Mouse (Mus musculus) midbrain, postnatal 0 days (tissue): ENCODE measurements around the gene Itk. TPM values are rescaled to one million over a fixed set of nuclear protein-coding genes. Genes with fewer than 3 reads are reported as not detected.

ENCODE experiments used
- ATAC-seq: fragments of 200-750 bp; cut with Nextera tagmentation; 2 replicates; pipeline ENCODE4 v1.8.0; 2017; ENCODE audit warnings: moderate number of reproducible peaks, mild to moderate bottlenecking, moderate TSS enrichment, moderate library complexity; ENCODE audit not compliant: low FRiP score
- DNase-seq: peaks from one replicate; pipeline ENCODE4 v3.0.0-alpha.2; 2015; ENCODE audit warnings: low spot score
- H3K27ac ChIP-seq: fragments of 300-500 bp; sonication (generic); 2 replicates; pipeline ENCODE4 v1.5.1; 2014; ENCODE audit warnings: low read depth, mild to moderate bottlenecking, low read length, mixed read lengths
- H3K27me3 ChIP-seq: fragments of 300-500 bp; sonication (generic); 2 replicates; pipeline ENCODE4 v1.6.1; 2014; ENCODE audit warnings: low read length, control low read depth, mixed read lengths; ENCODE audit not compliant: insufficient read depth
- H3K36me3 ChIP-seq: fragments of 300-500 bp; sonication (generic); 2 replicates; pipeline ENCODE4 v1.6.1; 2014; ENCODE audit warnings: low read length, control low read depth, mixed read lengths; ENCODE audit not compliant: insufficient read depth
- H3K4me1 ChIP-seq: fragments of 300-500 bp; sonication (generic); 2 replicates; pipeline ENCODE4 v1.6.1; 2014; ENCODE audit warnings: mild to moderate bottlenecking, control low read depth, antibody characterized with exemption, low read length, mixed read lengths; ENCODE audit not compliant: insufficient read depth
- H3K4me2 ChIP-seq: fragments of 300-500 bp; sonication (generic); 2 replicates; pipeline ENCODE4 v1.6.1; 2014; ENCODE audit warnings: low read depth, mild to moderate bottlenecking, low read length, mixed read lengths; ENCODE audit not compliant: poor library complexity, severe bottlenecking
- H3K4me3 ChIP-seq: fragments of 300-500 bp; sonication (generic); 2 replicates; pipeline ENCODE4 v1.5.1; 2014; ENCODE audit warnings: low read depth, mild to moderate bottlenecking, low read length, moderate library complexity
- H3K9ac ChIP-seq: fragments of 300-500 bp; sonication (generic); replicated peaks from 2 replicates; pipeline ENCODE4 v1.6.1; 2014; ENCODE audit warnings: mild to moderate bottlenecking, low read length, moderate library complexity, mixed read lengths; ENCODE audit not compliant: poor library complexity, severe bottlenecking
- H3K9me3 ChIP-seq: fragments of 300-500 bp; sonication (generic); 2 replicates; pipeline ENCODE4 v1.6.1; 2016; ENCODE audit warnings: low read length, control low read depth
- CTCF ChIP-seq: IDR thresholded peaks from 2 replicates; pipeline ENCODE4 v1.5.1; 2016; ENCODE audit warnings: antibody characterized with exemption, mild to moderate bottlenecking
- WGBS: fragments of 180-500 bp; shearing (Covaris S2); extraction: QIAGEN DNeasy Blood & Tissue Kit; methylation state at CpG from one replicate; pipeline ENCODE4 v1.1.7; 2014; 5-methylcytosine and 5-hydroxymethylcytosine counted together
- polyA plus RNA-seq: library from polyadenylated mRNA; unstranded; fragments of >200 nt; fragmentation: Nextera tagmentation; extraction: Ambion mirVana; gene quantifications from 2 replicates; pipeline ENCODE4 v1.2.1, GENCODE M21; 2015
- total RNA-seq: library from RNA; depleted of rRNA; stranded (reverse); fragments of >200 nt; gene quantifications from 2 replicates; pipeline ENCODE4 v1.2.3, GENCODE M21; 2014

Itk gene
- total and polyA plus RNA-seq, 2 experiments from 2014 or later, result 0.06 to 0.16 TPM

GRCm38 (mm10) chr11:46395698-46396097, 6.4 kb upstream of the Itk start:
- Histone ChIP-seq H3K4me3 (no peak overlapping the region), H3K9ac (no peak overlapping the region), H3K9me3 (no peaks in the 10 kb centered on the region), H3K4me1 (no peaks in the 10 kb centered on the region), H3K27ac (no peak overlapping the region), H3K36me3 (no peaks in the 10 kb centered on the region), H3K4me2 (no peak overlapping the region), H3K27me3 (no peaks in the 10 kb centered on the region)
- ATAC-seq (no peak), DNase-seq (no peak)
- no peak for TF ChIP-seq CTCF
- WGBS, result 92% methylated on average over 2 of the region's 2 CpGs

GRCm38 (mm10) chr11:46395088-46395487, 5.8 kb upstream of the Itk start:
- Histone ChIP-seq H3K4me3 (no peak overlapping the region), H3K36me3 (no peaks in the 10 kb centered on the region), H3K9ac (no peak overlapping the region), H3K4me1 (no peaks in the 10 kb centered on the region), H3K27me3 (no peaks in the 10 kb centered on the region), H3K9me3 (no peaks in the 10 kb centered on the region), H3K4me2 (no peak overlapping the region), H3K27ac (no peak overlapping the region)
- no peak for DNase-seq
- ATAC-seq, result no peak
- WGBS, result 94% methylated on average over 2 of the region's 2 CpGs
- no peak for TF ChIP-seq CTCF

- TF ChIP-seq CTCF, result no peak
- no peaks in the 10 kb centered on the region for H3K9me3 ChIP-seq
Observed at GRCm38 (mm10) chr11:46393413-46393812, 4.1 kb upstream of the Itk start.

GRCm38 (mm10) chr11:46392890-46393289, 3.6 kb upstream of the Itk start:
- H3K27me3 ChIP-seq, result no peaks in the 10 kb centered on the region
- H3K4me3 ChIP-seq, result no peak overlapping the region
- 89% methylated on average over 7 of the region's 7 CpGs for WGBS
- no peak overlapping the region for H3K4me2 ChIP-seq
- ATAC-seq, result no peak
- no peaks in the 10 kb centered on the region for H3K9me3 ChIP-seq
- no peaks in the 10 kb centered on the region for H3K36me3 ChIP-seq
- H3K9ac ChIP-seq, result no peak overlapping the region
- H3K4me1 ChIP-seq, result no peaks in the 10 kb centered on the region
- no peak for DNase-seq
- no peak for TF ChIP-seq CTCF
- no peak overlapping the region for H3K27ac ChIP-seq

More at GRCm38 (mm10) chr11:46393413-46393812, 4.1 kb upstream of the Itk start:
- H3K9ac ChIP-seq, result no peak overlapping the region
- ATAC-seq (no peak), DNase-seq (no peak)
- H3K27me3 ChIP-seq, result no peaks in the 10 kb centered on the region
- no peaks in the 10 kb centered on the region for H3K4me1 ChIP-seq
- no peak overlapping the region for H3K4me2 ChIP-seq
- WGBS, result 82% methylated on average over 4 of the region's 4 CpGs
- H3K27ac ChIP-seq, result no peak overlapping the region
- no peaks in the 10 kb centered on the region for H3K36me3 ChIP-seq
- H3K4me3 ChIP-seq, result no peak overlapping the region

- no peaks in the 10 kb centered on the region for H3K9me3 ChIP-seq
- no peak overlapping the region for H3K4me3 ChIP-seq
- no peak overlapping the region for H3K4me2 ChIP-seq
- ATAC-seq (no peak), DNase-seq (no peak)
- no peaks in the 10 kb centered on the region for H3K4me1 ChIP-seq
- no peak for TF ChIP-seq CTCF
- no peaks in the 10 kb centered on the region for H3K36me3 ChIP-seq
- 45% methylated on average over 3 of the region's 3 CpGs for WGBS
- H3K27me3 ChIP-seq, result no peaks in the 10 kb centered on the region
- no peak overlapping the region for H3K27ac ChIP-seq
- no peak overlapping the region for H3K9ac ChIP-seq
Observed at GRCm38 (mm10) chr11:46390621-46391020, 1.3 kb upstream of the Itk start.

GRCm38 (mm10) chr11:46388438-46388837, 877 bp downstream of the Itk start:
- Histone ChIP-seq H3K4me1 (no peaks in the 10 kb centered on the region), H3K4me3 (no peak overlapping the region), H3K9ac (no peak overlapping the region), H3K27me3 (no peaks in the 10 kb centered on the region), H3K9me3 (no peaks in the 10 kb centered on the region), H3K4me2 (no peak overlapping the region), H3K27ac (no peak overlapping the region), H3K36me3 (no peaks in the 10 kb centered on the region)
- DNase-seq (no peak), ATAC-seq (no peak)
- 70% methylated on average over 6 of the region's 6 CpGs for WGBS
- no peak for TF ChIP-seq CTCF
